Mouse (Mus musculus) adrenal gland, adult 8-10 months (tissue): ENCODE measurements around the gene E130311K13Rik. TPM values are rescaled to one million over a fixed set of nuclear protein-coding genes. Genes with fewer than 3 reads are reported as not detected.

Experiments used
- DNase-seq: peaks from one replicate; pipeline ENCODE4 v3.0.0; 2022
- total RNA-seq, 4 experiments: library from RNA; stranded (reverse); gene quantifications; 2 replicates each; pipeline ENCODE4 v1.2.4; 2022

Gene E130311K13Rik
- total RNA-seq = 10 to 100 TPM; 10.5 to 18.1 (median 13.4) TPM

- peak; percentile 86 for DNase-seq
Measured at GRCm38 (mm10) chr3:63928878-63929859, at the start of gene E130311K13Rik. TSS of gene E130311K13Rik (minus strand) at chr3:63929472.

GRCm38 (mm10) chr3:63977895-63978294, 48.6 kb upstream of the E130311K13Rik start:
- DNase-seq = no peak

DNA sequence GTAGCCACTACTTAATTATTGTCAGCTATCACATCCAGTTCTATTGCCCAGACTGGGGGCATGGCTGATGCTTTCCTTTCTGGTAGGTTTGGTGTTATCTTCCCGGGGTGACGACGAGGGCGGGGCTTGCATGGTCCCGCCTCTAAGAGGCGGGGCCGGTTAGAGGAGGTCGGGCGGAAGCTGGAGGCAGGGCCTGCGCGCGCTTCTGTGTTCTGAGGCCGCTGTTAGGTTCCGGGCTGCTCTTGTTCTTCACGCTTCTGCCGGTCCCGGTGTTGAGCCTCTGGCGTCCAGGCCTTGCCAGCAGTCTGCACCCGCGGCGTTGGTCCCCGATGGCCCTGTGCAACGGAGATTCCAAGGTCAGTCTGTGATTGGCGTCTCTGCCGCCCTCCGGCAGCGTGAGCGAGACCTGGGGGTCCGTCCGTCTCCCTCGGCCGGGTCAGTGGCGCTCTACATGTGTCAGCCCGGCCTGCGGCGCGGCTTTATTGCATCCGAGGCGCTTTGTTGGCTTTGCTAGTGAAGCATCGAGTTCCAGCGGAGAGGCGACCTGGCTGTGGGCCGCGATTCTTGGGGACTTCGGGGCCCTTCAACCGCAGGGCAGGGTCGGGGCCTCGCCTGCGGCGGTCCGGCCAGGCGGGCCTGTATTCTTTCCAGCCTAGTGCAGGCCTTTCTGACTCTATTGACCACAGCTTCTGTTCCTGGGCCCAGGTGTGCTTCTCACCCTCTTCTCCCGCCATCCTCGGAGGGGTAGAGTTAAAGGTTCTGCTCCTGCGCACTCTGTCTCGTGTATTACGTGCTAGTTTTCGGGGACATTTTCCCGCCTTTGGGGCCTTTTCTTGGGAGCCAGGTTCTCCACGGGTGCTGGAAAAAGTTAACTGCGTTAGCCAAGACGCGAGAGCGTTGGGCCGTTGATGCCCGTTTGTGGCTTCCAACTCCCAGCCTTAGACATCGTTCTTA, 47.0 kb upstream of the E130311K13Rik start, which contains the start of gene Gmps:
Gmps (plus strand) TSS at position 152 of the 954 bp plus-strand sequence.
- DNase-seq = peak; percentile 92

DNA sequence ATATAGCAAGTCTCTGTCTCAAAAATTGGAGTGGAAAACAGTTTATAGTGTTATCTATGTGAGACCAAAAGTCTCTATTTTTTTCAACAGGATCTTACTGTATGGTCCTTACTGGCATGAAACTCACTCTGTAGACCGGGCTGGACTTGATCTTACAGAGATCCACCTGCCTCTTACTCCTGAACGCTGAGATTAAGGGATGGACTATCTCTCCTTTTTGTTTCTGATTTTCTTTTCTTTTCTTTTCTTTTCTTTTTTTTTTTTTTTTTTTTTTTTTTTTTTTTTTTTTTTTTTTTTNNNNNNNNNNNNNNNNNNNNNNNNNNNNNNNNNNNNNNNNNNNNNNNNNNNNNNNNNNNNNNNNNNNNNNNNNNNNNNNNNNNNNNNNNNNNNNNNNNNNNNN, 36.7 kb upstream of the E130311K13Rik start:
- DNase-seq = no peak

GRCm38 (mm10) chr3:63964922-63965249, 35.6 kb upstream of the E130311K13Rik start:
- DNase-seq = no peak

- peak; percentile 99 for DNase-seq
Measured at GRCm38 (mm10) chr3:63964100-63964921, 35.0 kb upstream of the E130311K13Rik start, which contains the start of gene Slc33a1. TSS of gene Slc33a1 (minus strand) at chr3:63964768.

- no peak for DNase-seq
Measured at GRCm38 (mm10) chr3:63963421-63964099, 34.3 kb upstream of the E130311K13Rik start.

DNA sequence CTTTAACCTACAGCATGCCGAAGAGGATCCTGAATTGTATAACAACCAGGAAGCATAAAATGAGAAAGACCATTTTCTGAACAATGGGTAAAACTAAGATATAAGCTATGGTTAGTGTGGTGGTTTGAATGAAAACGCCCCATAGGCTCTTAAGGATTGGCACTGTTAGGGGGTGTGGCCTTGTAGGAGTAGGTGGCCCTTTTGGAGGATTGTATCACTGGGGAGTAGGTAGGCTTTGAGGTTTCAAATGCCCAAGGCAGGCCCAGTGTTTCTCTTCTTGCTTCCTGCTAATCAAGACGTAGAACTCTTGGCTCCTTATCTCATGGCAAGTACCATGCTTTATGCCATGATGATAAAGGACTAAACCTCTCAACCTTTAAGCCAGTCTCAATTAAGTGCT, 20.6 kb upstream of the E130311K13Rik start:
- DNase-seq = no peak

GRCm38 (mm10) chr3:63941204-63941850, 12.1 kb upstream of the E130311K13Rik start:
- no peak for DNase-seq

- DNase-seq = no peak
Measured at GRCm38 (mm10) chr3:63938928-63939327, 9.7 kb upstream of the E130311K13Rik start.

- DNase-seq = no peak
Measured at GRCm38 (mm10) chr3:63919634-63920033, 9.6 kb downstream of the E130311K13Rik start.

- DNase-seq = no peak
Measured at GRCm38 (mm10) chr3:63910301-63910700, 19.0 kb downstream of the E130311K13Rik start.

GRCm38 (mm10) chr3:63905241-63905640, 24.0 kb downstream of the E130311K13Rik start:
- DNase-seq = no peak

DNA sequence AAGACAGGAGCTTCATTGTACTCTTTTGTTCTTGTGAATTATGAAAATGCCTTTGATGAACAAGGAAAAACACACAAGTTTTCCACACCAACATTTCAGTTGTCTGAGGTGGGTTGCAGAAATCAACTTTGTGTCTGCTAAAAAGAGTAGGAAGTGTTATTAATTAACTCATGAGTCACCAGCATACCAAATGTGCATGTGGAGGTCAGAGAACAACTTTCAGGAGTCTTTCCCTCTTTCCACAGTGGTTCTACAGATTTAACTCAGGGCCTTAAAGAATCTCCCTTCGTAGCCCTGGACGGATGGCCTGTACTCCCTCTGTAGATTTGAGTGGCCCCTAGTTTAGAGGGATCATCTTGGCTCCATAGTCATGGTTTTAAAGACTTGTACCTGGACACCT, 25.1 kb downstream of the E130311K13Rik start:
- DNase-seq = no peak

GRCm38 (mm10) chr3:63900021-63900571, 29.2 kb downstream of the E130311K13Rik start:
- no peak for DNase-seq

DNA sequence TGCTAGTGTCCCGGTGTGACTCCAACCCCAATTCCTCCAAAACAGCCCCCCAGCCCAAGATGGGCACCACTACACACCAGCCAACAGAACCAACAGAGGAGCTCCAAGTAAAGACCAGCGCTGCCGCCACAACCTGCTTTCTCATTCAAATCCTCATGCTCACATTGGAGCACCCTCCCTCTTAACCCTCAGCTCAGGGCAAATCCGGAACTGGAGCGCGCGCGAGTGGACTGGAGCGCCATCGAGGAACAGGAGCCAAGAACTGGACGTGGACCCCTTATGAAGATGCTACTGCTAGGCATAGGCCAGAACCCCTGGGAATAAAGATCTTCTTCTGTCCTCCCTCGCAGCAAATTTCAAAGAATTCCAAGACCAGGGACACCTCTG, 30.0 kb downstream of the E130311K13Rik start, which contains the start of gene Plch1:
Plch1 (minus strand) TSS at position 164 of the 387 bp plus-strand sequence.
- DNase-seq = peak; percentile 5

DNA sequence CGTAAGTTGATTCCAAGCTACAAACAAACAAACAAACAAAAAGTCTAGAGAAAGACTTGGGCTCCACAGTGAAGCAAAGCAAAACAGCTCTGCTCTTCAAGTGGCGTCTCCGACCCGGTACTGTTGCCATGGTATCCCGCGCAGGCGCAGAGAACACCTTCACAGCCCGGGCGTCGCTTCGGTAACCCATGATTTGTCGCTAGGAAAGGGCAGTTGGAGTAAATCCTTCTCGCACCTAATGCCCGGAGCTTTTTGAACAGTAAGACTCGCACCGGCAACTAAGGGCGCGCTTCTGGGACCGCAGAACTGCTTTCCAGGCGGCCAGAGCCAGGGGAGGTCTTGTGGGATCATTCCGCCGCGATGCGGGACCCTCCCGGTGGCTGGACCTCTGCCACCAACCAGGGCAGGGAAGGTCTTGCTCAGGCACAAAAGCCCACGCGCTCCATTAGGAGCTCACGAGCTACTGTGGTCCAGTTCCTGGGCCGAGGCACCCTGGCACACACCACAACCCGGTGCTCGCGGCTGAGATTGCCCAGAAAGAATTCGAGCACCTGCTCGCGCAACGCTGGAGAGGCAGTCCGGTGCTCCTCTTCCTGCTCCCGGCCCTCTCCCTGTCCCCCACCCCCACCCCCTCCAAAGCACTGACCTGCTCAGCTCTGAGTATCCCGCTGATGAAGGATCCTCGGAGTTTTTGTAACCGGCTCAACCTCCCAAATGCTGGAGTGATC, 30.5 kb downstream of the E130311K13Rik start:
- DNase-seq = peak; percentile 62

DNA sequence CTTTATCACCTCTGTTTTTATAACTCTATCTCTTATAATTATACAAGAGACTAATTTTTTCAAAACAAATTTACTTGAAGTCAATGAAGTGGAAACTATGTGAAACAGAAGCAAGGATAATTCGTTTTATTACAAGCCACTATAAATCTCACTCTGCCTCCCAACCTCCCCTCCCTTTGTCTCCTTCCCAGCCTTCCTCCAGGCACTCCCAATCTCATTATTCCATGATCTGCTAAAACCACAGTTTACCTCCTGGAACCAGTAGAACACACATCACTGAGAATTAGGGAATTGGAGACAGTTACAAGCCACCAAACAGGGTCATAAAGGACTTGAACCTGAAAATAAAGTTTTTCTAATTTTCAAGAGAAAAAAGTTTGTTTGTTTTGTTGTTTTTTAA, 32.1 kb downstream of the E130311K13Rik start:
- DNase-seq = no peak

- DNase-seq = no peak
Measured at GRCm38 (mm10) chr3:63896303-63896702, 33.0 kb downstream of the E130311K13Rik start.

- no peak for DNase-seq
Measured at GRCm38 (mm10) chr3:63895786-63896185, 33.5 kb downstream of the E130311K13Rik start.
